Mouse (Mus musculus) myocyte (in vitro differentiated cells): ENCODE data around the gene Dhx32. TPM values are rescaled to one million over a fixed set of nuclear protein-coding genes. Genes with fewer than 3 reads are reported as not detected.

ENCODE experiments used
- H3K27me3 ChIP-seq: one replicate; pipeline ENCODE4 v1.6.1; 2011; ENCODE audit not compliant: control insufficient read depth, insufficient read depth, insufficient read length
- H3K36me3 ChIP-seq: one replicate; pipeline ENCODE4 v1.6.1; 2011; ENCODE audit not compliant: control insufficient read depth, insufficient read depth
- H3K4me2 ChIP-seq: one replicate; pipeline ENCODE4 v1.6.1; 2011; ENCODE audit warnings: low read depth, control low read depth
- H3K4me3 ChIP-seq: one replicate; pipeline ENCODE4 v1.5.1; 2011; ENCODE audit warnings: mild to moderate bottlenecking, control low read depth, moderate library complexity
- H3K79me2 ChIP-seq: one replicate; pipeline ENCODE4 v1.6.1; 2011; ENCODE audit not compliant: control insufficient read depth, insufficient read depth
- H3ac ChIP-seq: one replicate; pipeline ENCODE4 v1.6.1; 2011; ENCODE audit not compliant: control insufficient read depth, insufficient read length
- CEBPB ChIP-seq: IDR thresholded peaks from 2 replicates; pipeline ENCODE4 v1.6.1; 2011; ENCODE audit warnings: mild to moderate bottlenecking, moderate library complexity; ENCODE audit not compliant: poor library complexity, insufficient read depth, severe bottlenecking
- E2F4 ChIP-seq: IDR thresholded peaks from one replicate; pipeline ENCODE4 v1.6.1; 2011; ENCODE audit warnings: mild to moderate bottlenecking, control low read depth, moderate library complexity; ENCODE audit not compliant: insufficient read depth
- MAX ChIP-seq: IDR thresholded peaks from one replicate; pipeline ENCODE4 v1.6.1; 2011; ENCODE audit warnings: low read depth, mild to moderate bottlenecking, control low read depth
- MYOD1 ChIP-seq, 3 experiments: IDR thresholded peaks; one replicate each; pipeline ENCODE4 v1.6.1; 2011; ENCODE audit warnings: control low read depth in 2 of 3, low read depth in 2 of 3, mild to moderate bottlenecking in 2 of 3, moderate library complexity in 1 of 3; ENCODE audit not compliant: insufficient read length in 2 of 3, control insufficient read depth in 1 of 3
- MYOG ChIP-seq, 3 experiments: IDR thresholded peaks; one replicate each; pipeline ENCODE4 v1.6.1; 2011; ENCODE audit warnings: control low read depth in 2 of 3, low read depth in 2 of 3, mild to moderate bottlenecking in 2 of 3; ENCODE audit not compliant: insufficient read length in 2 of 3, control insufficient read depth in 1 of 3, insufficient read depth in 1 of 3
- POLR2A ChIP-seq: IDR thresholded peaks from one replicate; pipeline ENCODE4 v1.6.1; 2011; ENCODE audit warnings: low read depth, mild to moderate bottlenecking, control low read depth, moderate library complexity; ENCODE audit not compliant: insufficient read length
- POLR2AphosphoS2 ChIP-seq: IDR thresholded peaks from one replicate; pipeline ENCODE4 v1.6.1; 2011; ENCODE audit warnings: low read depth, control low read depth; ENCODE audit not compliant: insufficient read length
- REST ChIP-seq: IDR thresholded peaks from one replicate; pipeline ENCODE4 v1.6.1; 2011; ENCODE audit warnings: mild to moderate bottlenecking, control low read depth, moderate library complexity; ENCODE audit not compliant: insufficient read depth, insufficient read length
- SRF ChIP-seq: IDR thresholded peaks from one replicate; pipeline ENCODE4 v1.6.1; 2011; ENCODE audit warnings: low read depth; ENCODE audit not compliant: control insufficient read depth, insufficient read length
- TCF12 ChIP-seq: IDR thresholded peaks from one replicate; pipeline ENCODE4 v1.6.1; 2011; ENCODE audit warnings: mild to moderate bottlenecking, control low read depth; ENCODE audit not compliant: poor library complexity, insufficient read depth, severe bottlenecking
- TCF3 ChIP-seq: IDR thresholded peaks from one replicate; pipeline ENCODE4 v1.6.1; 2011; ENCODE audit warnings: low read depth, control low read depth; ENCODE audit not compliant: insufficient read length
- USF1 ChIP-seq: IDR thresholded peaks from one replicate; pipeline ENCODE4 v1.6.1; 2011; ENCODE audit warnings: low read depth, mild to moderate bottlenecking, control low read depth, moderate library complexity
- polyA plus RNA-seq: library from polyadenylated mRNA; unstranded; fragments of >200 nt; fragmentation: generic; extraction: Trizol; gene quantifications from one replicate; pipeline ENCODE4 v1.2.1, GENCODE M21; 2012; ENCODE audit warnings: missing spikeins

Dhx32 gene
- polyA plus RNA-seq, 1 experiment, result 31.9 TPM

DNA sequence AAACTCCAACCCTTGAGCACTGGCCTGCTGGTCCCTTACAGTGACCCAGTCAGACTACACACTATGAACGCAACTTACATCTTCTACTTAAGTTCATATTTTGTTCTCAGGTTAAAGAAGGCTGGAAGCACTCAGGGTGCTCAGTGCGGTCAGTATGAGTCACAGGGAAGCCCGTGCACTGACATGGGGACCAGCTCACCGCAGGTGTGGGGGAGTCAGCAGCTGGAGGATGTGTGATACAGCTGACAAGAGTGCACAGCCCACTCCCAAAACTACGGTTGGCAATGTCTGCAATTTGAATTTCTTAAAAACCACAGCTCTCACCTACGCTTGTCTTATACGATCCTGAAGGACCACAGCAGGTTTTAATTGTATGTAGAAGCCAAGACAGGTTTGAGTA, 42.0 kb downstream of the Dhx32 start:
- Histone ChIP-seq H3ac (no peak overlapping the region), H3K4me2 (no peak overlapping the region), H3K79me2 (no peaks in the 10 kb centered on the region), H3K27me3 (no peaks in the 10 kb centered on the region), H3K4me3 (no peak overlapping the region), H3K36me3 (peaks cover 12% of the 10 kb centered on the region)
- TF ChIP-seq E2F4, result no peak
- TF ChIP-seq TCF3, result no peak
- no peak for TF ChIP-seq USF1
- peak in 2 of 3 experiments; percentile 24 to 79 for TF ChIP-seq MYOD1 (IDR thresholded peaks at IDR 0.05; ENCODE audit: control insufficient read depth in 1 of 3, insufficient read length in 2 of 3, low read depth in 2 of 3)
- no peak for TF ChIP-seq MAX
- TF ChIP-seq SRF, result no peak
- TF ChIP-seq TCF12, result no peak
- peak in 1 of 3 experiments; percentile 50 for TF ChIP-seq MYOG (IDR thresholded peaks at IDR 0.05; ENCODE audit: control insufficient read depth in 1 of 3, insufficient read depth in 1 of 3, insufficient read length in 2 of 3, low read depth in 2 of 3)
- no peak for TF ChIP-seq POLR2AphosphoS2
- TF ChIP-seq CEBPB, result no peak
- TF ChIP-seq REST, result no peak
- TF ChIP-seq POLR2A, result no peak

DNA sequence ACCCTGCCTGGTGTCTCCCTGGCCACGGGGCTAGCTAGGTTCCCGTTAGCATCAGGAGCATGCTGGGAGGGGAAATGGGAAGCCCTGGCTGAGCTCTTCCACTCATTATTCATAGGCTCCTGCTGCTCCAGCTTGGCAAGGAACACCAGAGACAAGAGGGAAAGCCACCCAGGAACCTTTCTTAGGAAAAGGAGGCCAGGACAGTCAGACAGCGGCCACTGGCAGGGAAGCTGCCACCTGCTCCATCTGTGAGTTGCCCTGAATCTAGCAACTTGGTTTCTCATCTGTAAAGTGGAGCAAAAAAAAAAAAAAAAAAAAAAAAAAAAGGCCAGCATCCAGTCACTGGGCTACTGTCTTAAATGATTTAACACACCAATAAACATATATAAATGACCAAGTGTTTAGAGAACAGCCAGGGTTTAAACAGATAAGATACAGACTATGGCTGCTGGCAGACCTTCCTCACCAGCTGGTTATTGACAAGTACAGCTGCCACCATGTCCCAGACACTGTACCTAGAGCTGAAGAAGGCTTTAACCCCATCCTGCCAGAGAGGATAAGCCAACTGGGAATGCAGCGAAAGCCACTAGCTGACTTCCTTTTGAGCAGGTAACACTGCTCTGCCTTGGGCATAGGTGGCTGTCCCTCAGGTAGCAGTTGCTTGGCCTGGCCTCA, 50.4 kb downstream of the Dhx32 start:
- TF ChIP-seq MYOD1 (IDR thresholded peaks at IDR 0.05; ENCODE audit: control insufficient read depth in 1 of 3, insufficient read length in 2 of 3, low read depth in 2 of 3) (peak; percentile 36 to 90 (median 88)), TCF3 (no peak), USF1 (no peak)
- Histone ChIP-seq H3K36me3 (peaks cover 3% of the 10 kb centered on the region), H3K4me2 (no peak overlapping the region), H3K27me3 (no peaks in the 10 kb centered on the region), H3K4me3 (no peak overlapping the region), H3K79me2 (no peaks in the 10 kb centered on the region), H3ac (no peak overlapping the region)

DNA sequence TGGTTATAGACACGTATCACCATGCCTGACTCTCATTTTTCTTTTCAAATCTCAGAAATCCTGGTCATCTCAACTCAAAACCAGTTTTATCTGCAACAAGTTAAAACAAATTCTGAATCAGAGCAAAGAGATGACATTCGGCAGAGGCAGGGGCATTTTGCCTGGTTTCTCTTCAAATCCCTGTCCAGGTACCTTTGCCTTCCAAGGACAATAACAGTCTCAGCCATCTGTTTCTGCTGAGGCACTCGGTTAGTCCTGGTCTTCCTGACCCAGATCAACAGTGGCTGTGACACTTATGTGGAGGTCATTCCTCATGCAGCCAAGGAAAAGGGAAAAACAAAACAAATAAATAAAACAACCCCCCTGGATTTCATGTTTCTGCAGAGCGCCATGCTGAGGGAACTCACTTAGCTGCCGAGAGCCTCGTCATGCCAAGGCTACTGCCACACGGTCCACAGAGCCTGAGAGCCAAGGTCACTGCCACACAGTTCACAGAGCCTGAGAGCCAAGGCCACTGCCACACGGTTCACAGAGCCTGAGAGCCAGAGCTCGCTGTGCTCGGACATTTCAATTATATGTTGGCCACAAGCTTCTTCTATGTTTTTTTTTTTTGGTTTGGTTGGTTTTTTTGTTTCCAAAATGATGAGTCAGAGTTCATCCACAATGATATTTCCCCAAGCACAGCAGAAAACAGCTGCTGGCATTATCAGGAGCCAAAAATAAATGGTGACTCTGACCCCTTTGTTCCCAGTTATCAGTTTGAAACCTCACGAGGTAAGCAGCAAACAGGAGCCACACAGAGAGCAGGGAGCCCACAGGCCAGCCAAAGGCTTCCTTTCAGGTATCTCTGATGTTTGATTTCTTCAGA, 52.0 kb downstream of the Dhx32 start:
- Histone ChIP-seq H3ac (no peak overlapping the region), H3K4me3 (no peak overlapping the region), H3K36me3 (peaks cover 3% of the 10 kb centered on the region), H3K79me2 (no peaks in the 10 kb centered on the region), H3K27me3 (no peaks in the 10 kb centered on the region), H3K4me2 (peak overlapping the region; percentile 61)
- TF ChIP-seq E2F4 (no peak), MYOG (IDR thresholded peaks at IDR 0.05; ENCODE audit: control insufficient read depth in 1 of 3, insufficient read depth in 1 of 3, insufficient read length in 2 of 3, low read depth in 2 of 3) (peak in 2 of 3 experiments; percentile 16 to 77), REST (no peak), TCF12 (peak; percentile 35), MYOD1 (IDR thresholded peaks at IDR 0.05; ENCODE audit: control insufficient read depth in 1 of 3, insufficient read length in 2 of 3, low read depth in 2 of 3) (peak; percentile 43 to 48 (median 46)), TCF3 (no peak)

DNA sequence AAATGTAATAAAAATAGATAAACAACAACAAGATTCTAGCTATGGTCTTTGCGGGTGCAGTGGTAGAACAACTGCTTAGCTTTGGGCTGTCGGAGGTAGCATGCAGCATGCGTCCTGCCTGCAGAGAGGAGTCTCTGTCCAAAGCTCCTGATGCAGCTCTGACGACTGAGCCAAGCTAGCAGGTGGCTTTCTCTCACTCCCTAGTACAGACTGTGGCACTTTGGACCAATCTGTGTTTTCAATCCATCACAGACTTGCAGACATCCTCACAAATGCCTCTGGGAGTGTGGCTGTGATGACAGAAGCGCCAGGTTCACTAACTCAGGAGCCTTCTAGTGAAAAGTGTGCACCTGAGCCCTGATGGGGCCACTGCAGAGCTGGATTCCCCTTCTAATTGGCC, 53.2 kb downstream of the Dhx32 start:
- Histone ChIP-seq H3K36me3 (peaks cover 3% of the 10 kb centered on the region), H3K27me3 (no peaks in the 10 kb centered on the region), H3K4me2 (peak overlapping the region; percentile 61), H3K4me3 (no peak overlapping the region), H3ac (no peak overlapping the region), H3K79me2 (no peaks in the 10 kb centered on the region)
- TF ChIP-seq CEBPB, result no peak
- no peak for TF ChIP-seq REST
- TF ChIP-seq SRF, result no peak
- TF ChIP-seq TCF12, result no peak
- TF ChIP-seq E2F4, result no peak
- TF ChIP-seq MYOD1 (IDR thresholded peaks at IDR 0.05; ENCODE audit: control insufficient read depth in 1 of 3, insufficient read length in 2 of 3, low read depth in 2 of 3), result no peak
- no peak for TF ChIP-seq USF1
- no peak for TF ChIP-seq POLR2AphosphoS2

- H3ac ChIP-seq, result no peak overlapping the region
- H3K4me3 ChIP-seq, result no peak overlapping the region
- peaks cover 7% of the 10 kb centered on the region for H3K36me3 ChIP-seq
- no peaks in the 10 kb centered on the region for H3K79me2 ChIP-seq
- H3K4me2 ChIP-seq, result no peak overlapping the region
- H3K27me3 ChIP-seq, result no peaks in the 10 kb centered on the region
- TF ChIP-seq CEBPB, result no peak
- no peak for TF ChIP-seq USF1
- no peak for TF ChIP-seq TCF3
- TF ChIP-seq TCF12, result no peak
- no peak for TF ChIP-seq POLR2AphosphoS2
- no peak for TF ChIP-seq POLR2A
- TF ChIP-seq E2F4, result no peak
- TF ChIP-seq MAX, result no peak
Observed at GRCm38 (mm10) chr7:133727027-133727426, 55.5 kb downstream of the Dhx32 start.
